Mouse (Mus musculus): ENCODE measurements around the gene Swap70. TPM values are rescaled to one million over a fixed set of nuclear protein-coding genes. Genes with fewer than 3 reads are reported as not detected.

Gene Swap70
- polyA plus RNA-seq, 1 experiment from 2014 or later, result 41.5 TPM

- peaks cover 72% of the 10 kb centered on the region for H3K36me3 ChIP-seq
- 0 out of 2 replicates have a peak, but pooled peaks have one; percentile 28 for ATAC-seq (ENCODE audit: low FRiP score, low read depth)
These were observed 97.5 kb downstream of the Swap70 start for GRCm38 (mm10) chr7:110318971-110319519.

GRCm38 (mm10) chr7:110321106-110321505 is 99.6 kb downstream of the Swap70 start:
- no peak overlapping the region for H3K4me3 ChIP-seq
- no peaks in the 10 kb centered on the region for H3K27me3 ChIP-seq
- no peak overlapping the region for H3K27ac ChIP-seq
- H3K4me1 ChIP-seq, result no peaks in the 10 kb centered on the region
- H3K9me3 ChIP-seq, result peaks cover 5% of the 10 kb centered on the region; the same call in 1 of the 2 replicates
- 81% methylated on average over 5 of the region's 5 CpGs for WGBS
- H3K9ac ChIP-seq, result no peak overlapping the region
- peaks cover 69% of the 10 kb centered on the region for H3K36me3 ChIP-seq
- no peak overlapping the region for H3K4me2 ChIP-seq (replicated peaks)
- ATAC-seq (ENCODE audit: low FRiP score, low read depth), result no peak

More at GRCm38 (mm10) chr7:110318971-110319519, 97.5 kb downstream of the Swap70 start:
- H3K27ac ChIP-seq, result no peak overlapping the region
- no peaks in the 10 kb centered on the region for H3K4me1 ChIP-seq
- H3K9ac ChIP-seq, result no peak overlapping the region
- 71% methylated on average over 6 of the region's 6 CpGs for WGBS
- no peak overlapping the region for H3K4me2 ChIP-seq (replicated peaks)
- H3K27me3 ChIP-seq, result no peaks in the 10 kb centered on the region
- no peak overlapping the region for H3K4me3 ChIP-seq
- H3K9me3 ChIP-seq, result no peaks in the 10 kb centered on the region

DNA sequence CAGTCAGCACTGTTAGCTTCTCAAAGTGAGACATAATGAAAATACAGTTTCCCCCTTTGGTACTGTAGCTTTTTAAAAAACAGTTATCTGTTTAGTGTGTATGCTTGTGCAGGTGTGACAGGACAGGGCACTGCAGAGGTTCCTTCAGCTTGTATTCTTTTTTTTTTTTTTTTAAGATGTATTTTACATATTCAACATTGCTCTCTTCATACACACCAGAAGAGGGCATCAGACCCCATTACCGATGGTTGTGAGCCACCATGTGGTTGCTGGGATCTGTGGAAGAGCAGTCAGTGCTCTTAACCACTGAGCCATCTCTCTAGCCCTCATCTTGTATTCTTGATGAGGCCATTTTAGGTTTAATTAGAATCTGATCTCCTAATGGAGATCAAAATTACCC is 103.3 kb downstream of the Swap70 start:
- ATAC-seq (ENCODE audit: low FRiP score, low read depth), result no peak
- Histone ChIP-seq H3K4me2 (replicated peaks) (no peak overlapping the region), H3K4me1 (no peaks in the 10 kb centered on the region), H3K36me3 (peaks cover 79% of the 10 kb centered on the region), H3K27ac (no peak overlapping the region), H3K4me3 (no peak overlapping the region), H3K9ac (no peak overlapping the region), H3K27me3 (no peaks in the 10 kb centered on the region), H3K9me3 (peaks cover 5% of the 10 kb centered on the region; the same call in 1 of the 2 replicates)
- WGBS, result 92% methylated on average over 1 of the region's 1 CpGs

- Histone ChIP-seq H3K4me3 (no peak overlapping the region), H3K36me3 (peaks cover 79% of the 10 kb centered on the region), H3K4me2 (replicated peaks) (no peak overlapping the region), H3K27ac (no peak overlapping the region), H3K9ac (no peak overlapping the region), H3K4me1 (no peaks in the 10 kb centered on the region), H3K27me3 (no peaks in the 10 kb centered on the region), H3K9me3 (peaks cover 5% of the 10 kb centered on the region; the same call in 1 of the 2 replicates)
- WGBS, result 92% methylated on average over 5 of the region's 5 CpGs
- no peak for ATAC-seq (ENCODE audit: low FRiP score, low read depth)
These were observed 104.0 kb downstream of the Swap70 start for GRCm38 (mm10) chr7:110325381-110326110.

Other genes with a start within 250 kb of the Swap70 start
- gene Tmem41b, start 234.8 kb upstream of the Swap70 start, polyA plus RNA-seq (2015; fragmentation: Nextera tagmentation; extraction: Ambion mirVana), result 74.0 and 75.1 TPM in 2 replicates
- gene Ipo7, start 203.4 kb upstream of the Swap70 start, polyA plus RNA-seq (2015; fragmentation: Nextera tagmentation; extraction: Ambion mirVana), result 38.6 and 45.5 TPM in 2 replicates
- 19.2 and 20.5 TPM in 2 replicates for gene Zfp143, start 160.5 kb upstream of the Swap70 start, polyA plus RNA-seq (2015; fragmentation: Nextera tagmentation; extraction: Ambion mirVana)
- gene Wee1, start 99.7 kb upstream of the Swap70 start, polyA plus RNA-seq (2015; fragmentation: Nextera tagmentation; extraction: Ambion mirVana), result 22.6 and 22.8 TPM in 2 replicates